Mouse (Mus musculus) regulatory T cell (primary cell): Measurements from ENCODE around the gene Nap1l4.
"Not testable (repeated sequence)": the region's sequence is repeated elsewhere in the genome, so short reads cannot be mapped to it uniquely, and the experiment has no call there.

ENCODE experiments used
- in situ Hi-C: fragments of 300-600 bp; cut with MboI, MseI; formaldehyde crosslinking; loops from one replicate; pipeline ENCODE4 v1.15.1; 2025; ENCODE audit warnings: high pct_unique_total_duplicates

Gene Nap1l4

DNA sequence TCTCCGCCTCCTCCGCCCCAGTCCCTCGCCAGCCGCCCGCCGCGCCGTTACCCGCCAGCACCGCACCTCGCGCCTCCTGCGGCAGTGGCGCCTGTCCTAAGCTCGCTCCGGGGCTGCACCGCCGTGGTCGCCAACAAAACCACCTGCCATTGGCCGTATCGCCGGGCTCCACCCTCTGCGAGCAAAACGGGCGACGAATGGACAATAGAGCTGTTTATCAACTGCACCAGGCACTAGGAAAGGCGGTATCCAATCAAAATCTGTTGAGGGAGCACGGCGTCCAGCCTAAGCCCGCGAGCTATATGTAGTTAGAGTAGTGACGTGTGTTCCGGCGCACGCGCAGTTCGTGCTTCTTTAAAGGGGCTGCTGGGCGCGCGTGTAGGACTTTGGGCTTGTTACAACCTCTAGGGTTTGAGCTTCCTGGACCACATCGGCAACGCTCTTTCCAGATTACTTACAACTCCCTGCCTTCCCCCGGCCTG, at the start of gene Nap1l4:
Gene Nap1l4, minus strand, starts transcription at position 131 of the 482 bp plus-strand sequence.
- in situ Hi-C loops: no loop called here

GRCm38 (mm10) chr7:143594865-143595264, 46.0 kb upstream of the Nap1l4 start:
- in situ Hi-C loops: loop anchor here (5.0 kb wide), 2 partner anchors 97 to 157 kb away; no protein-coding TSS in a partner anchor

DNA sequence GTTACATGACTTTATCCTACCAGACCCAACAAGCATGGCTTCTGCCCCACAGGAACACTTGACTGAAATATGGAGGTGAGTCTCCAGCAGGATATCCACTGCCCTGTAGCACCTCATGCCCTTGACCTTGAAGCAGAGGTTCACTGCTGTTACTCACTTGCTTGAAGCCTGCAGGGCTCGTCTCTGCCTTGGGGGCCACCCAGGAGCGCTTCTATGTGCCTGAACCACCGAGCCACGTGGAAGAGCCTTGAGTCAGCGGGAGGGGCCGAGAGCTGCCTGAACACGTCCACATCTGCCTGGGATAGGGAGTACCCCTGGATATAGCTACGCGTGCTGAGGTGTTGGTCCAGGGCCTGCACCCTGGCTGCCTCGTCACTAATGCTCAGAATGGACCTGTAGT, 43.3 kb upstream of the Nap1l4 start:
- in situ Hi-C loops: no loop called here

GRCm38 (mm10) chr7:143588006-143588405, 39.1 kb upstream of the Nap1l4 start:
- in situ Hi-C loops: no loop called here

GRCm38 (mm10) chr7:143587586-143587985, 38.7 kb upstream of the Nap1l4 start:
- in situ Hi-C loops: no loop called here

GRCm38 (mm10) chr7:143583956-143584355, 35.0 kb upstream of the Nap1l4 start:
- in situ Hi-C loops: no loop called here

DNA sequence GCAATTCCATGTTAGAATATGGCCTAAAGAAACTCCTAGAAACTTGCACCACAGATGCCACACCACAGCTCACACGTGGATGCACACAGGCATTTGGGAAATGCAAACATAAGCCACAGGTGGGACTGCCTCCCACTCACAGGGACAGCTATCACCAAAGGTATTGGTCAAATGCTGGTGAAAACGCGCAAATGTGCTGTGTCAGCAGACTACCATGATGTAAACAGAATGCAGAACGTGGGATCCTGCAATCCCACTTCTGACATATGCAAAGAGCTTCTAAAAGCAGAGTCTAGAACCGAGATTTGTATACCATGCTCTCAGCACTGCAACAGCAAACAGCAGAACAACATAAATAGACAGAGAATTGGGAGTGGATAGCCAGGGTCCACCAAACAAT, 34.1 kb upstream of the Nap1l4 start:
- in situ Hi-C loops: no loop called here

- in situ Hi-C loops: no loop called here
These were observed 26.8 kb upstream of the Nap1l4 start for GRCm38 (mm10) chr7:143575751-143576150.

GRCm38 (mm10) chr7:143565648-143566039, 16.7 kb upstream of the Nap1l4 start:
- in situ Hi-C loops: no loop called here

GRCm38 (mm10) chr7:143565015-143565647, 16.2 kb upstream of the Nap1l4 start:
- in situ Hi-C loops: no loop called here

DNA sequence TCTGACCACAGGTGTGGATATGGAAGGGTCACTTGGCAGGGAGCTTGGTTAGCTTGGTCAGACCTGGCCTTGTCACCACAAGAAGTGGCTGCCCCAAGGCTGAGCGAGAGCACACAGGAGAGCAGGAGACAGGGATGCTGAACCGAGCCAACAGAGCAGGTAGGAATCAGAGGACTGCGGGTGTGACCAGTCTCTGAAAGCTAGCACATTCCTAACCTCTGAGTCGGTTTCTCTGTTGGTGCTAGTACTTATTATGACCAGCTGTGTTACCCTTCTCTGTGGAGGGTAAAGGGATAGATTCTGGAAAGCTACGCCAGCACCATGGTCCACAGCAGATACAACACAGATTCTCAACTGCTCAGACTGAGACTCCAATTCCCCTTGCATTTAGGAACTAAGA, 14.9 kb upstream of the Nap1l4 start:
- in situ Hi-C loops: no loop called here

DNA sequence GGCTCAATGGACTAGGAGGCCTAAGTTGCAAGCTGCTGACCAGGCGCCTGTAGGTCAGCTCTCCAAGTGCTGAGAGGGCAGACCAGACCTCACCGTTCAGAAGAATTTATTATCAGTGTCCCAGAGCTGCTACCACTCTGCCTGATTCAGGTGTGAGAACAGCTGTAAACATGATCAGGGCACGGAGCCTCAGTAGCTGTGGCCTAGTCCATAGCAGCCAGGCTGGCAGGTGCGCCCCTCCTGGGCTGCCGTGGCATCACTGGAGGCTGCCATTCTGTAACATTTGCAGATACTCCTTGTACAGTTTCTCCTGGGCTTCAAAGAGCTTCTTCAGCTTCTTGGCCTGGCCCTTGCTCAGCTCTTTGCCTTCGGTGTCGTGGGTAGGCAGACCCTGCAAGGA, 8.7 kb upstream of the Nap1l4 start:
- in situ Hi-C loops: no loop called here

DNA sequence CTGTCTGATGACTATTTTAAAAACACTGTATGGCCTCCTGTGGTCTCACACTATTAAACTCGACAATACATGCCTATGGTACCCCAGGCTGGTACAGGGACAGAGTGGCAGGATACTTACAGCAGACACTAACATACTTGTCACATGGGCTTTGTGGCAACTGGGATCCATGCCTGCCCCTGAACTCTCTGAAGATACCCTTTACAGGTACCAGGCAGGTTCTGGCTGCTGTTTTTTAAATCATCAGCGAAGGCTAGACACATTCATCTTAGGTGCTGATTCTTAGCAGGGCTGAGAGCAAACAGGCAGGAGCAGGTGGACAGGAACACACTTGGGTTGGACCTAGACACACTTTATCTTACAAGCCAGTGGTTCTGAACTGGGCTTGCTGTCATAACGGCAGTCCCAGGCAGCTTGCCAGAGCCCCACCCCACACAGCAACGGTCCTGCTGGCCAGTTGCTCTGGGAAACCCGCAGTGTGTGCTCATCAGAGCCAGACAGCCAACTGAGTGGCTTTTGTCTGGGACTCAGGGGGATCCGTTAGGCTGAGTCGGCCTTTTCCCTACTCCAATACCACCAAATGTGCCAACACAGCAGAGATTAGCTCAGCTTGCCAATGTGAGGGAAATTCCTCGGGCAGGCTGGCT, 8.2 kb upstream of the Nap1l4 start:
- in situ Hi-C loops: no loop called here

DNA sequence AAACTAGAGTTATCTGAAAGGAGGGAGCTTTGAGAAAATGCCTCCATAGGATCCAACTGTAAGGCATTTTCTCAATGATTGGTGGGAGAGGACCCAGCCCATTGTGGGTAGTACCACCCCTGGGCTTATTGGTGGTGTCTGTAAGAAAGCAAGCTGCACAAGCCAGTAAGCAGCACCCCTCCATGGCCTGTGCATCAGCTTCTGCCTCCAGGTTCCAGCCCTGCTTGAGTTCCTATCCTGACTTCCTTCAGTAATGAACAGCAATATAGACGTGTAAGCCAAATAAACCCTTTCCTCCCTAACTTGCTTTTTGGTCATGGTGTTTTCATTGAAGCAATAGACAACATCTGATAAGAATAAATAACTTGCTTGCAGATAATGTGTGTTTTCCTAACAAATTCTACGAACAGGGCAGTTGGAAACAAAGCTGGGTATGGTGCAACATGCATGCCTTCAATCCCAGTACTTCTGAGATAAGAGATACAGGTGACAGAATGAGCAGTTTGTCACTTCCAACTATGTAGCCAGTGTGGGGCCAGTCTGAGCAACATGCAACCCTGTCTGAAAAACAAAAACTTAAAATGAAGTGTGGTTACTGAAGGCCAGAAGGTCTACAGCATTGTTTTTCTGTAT, 798 bp upstream of the Nap1l4 start:
- in situ Hi-C loops: no loop called here

- in situ Hi-C loops: no loop called here
These were observed 510 bp downstream of the Nap1l4 start for GRCm38 (mm10) chr7:143548231-143548961.

DNA sequence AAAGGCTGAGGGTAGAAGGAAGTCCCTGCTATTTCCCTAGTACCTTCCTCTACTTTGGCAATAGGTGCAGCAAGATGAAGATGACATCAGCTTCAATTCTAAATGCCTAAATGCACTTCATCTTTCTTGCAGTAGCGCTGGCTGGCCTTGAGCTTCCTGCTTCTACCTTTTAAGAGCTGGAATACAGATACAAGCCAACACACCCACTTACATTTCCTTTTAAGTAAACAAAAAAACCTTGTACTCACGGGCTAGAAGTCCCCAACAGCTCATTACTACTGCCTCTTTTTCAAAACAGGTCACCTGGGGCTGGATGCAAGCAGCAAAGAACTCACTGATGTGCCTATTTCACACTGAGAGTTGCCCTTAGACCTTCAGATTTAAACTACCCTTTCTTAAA, 2.4 kb downstream of the Nap1l4 start:
- in situ Hi-C loops: no loop called here

DNA sequence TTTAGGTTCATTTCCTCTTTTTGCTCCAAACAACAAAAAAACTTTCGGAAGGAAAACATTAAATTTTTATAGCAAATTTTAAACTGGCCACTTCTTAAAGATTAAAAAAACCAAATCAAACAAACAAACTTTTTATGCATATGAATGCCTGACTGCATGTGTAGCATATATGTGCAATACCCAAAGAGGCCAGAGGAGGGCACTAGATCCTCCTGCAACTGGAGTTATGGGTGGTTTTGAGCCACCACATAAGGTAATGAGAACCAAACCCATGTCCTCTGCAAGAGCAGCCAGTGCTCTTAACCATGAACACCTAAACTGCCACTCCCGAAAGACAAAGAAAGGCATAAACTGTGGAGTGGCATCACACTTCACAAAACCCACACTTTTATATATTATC, 4.5 kb downstream of the Nap1l4 start:
- in situ Hi-C loops: no loop called here

DNA sequence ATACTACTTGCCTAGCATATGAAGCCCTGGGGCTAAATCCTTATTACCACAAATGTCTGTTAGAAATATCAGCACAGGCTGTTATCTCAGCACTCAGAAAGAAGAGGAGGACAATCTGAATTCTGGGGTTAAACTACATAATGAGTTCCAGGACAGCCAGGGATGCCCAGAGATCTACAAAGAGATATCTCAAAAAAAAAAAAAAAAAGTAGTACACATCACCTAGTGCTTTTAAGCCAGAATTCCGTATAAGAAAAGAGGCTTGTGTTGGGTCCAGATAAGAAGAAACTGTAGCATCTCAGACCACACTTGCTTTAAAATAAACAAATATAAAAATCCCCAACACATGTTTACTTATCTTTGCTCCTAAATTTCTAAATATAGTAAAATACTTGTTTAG, 10.2 kb downstream of the Nap1l4 start:
- in situ Hi-C loops: no loop called here

GRCm38 (mm10) chr7:143538229-143538628, 10.7 kb downstream of the Nap1l4 start:
- in situ Hi-C loops: not testable (repeated sequence)

DNA sequence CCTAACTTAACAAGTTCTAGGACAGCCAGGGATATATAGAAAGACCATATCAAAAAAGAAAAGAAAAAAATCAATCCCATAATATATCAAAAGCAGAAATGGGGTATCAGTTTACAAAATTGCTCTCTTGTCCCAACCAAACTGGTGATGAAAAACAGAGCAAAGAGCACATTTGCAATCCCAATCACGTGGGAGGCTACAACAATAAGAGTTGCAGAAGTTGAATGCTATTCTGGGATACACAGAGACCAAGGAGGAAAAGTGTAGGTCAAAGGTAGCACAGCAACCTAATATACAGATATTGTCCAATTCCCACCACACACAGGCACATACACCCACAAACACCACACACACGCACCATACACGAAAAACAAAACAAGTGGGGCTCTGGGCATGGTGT, 12.7 kb downstream of the Nap1l4 start:
- in situ Hi-C loops: no loop called here

GRCm38 (mm10) chr7:143533284-143533683, 15.6 kb downstream of the Nap1l4 start:
- in situ Hi-C loops: no loop called here

GRCm38 (mm10) chr7:143532410-143532809, 16.5 kb downstream of the Nap1l4 start:
- in situ Hi-C loops: no loop called here
